Mouse (Mus musculus): ENCODE data around the gene Srr. TPM values are rescaled to one million over a fixed set of nuclear protein-coding genes. Genes with fewer than 3 reads are reported as not detected.

Srr gene
- polyA plus RNA-seq, 1 experiment from 2014 or later: 39.5 TPM

- peak within 1 kb of the TSS; percentile 86 for H3K27ac ChIP-seq (ENCODE audit: low read depth, low read length)
- H3K9ac ChIP-seq (ENCODE audit: low read depth, low read length): peak within 1 kb of the TSS; percentile 91
- peak within 1 kb of the TSS; percentile 59 for H3K4me2 ChIP-seq (ENCODE audit: low read length)
- H3K4me1 ChIP-seq (ENCODE audit: control insufficient read depth, insufficient read depth, low read depth, low read length): peaks cover 23% of the 10 kb centered on the region
- peaks cover 25% of the 10 kb centered on the region for H3K36me3 ChIP-seq (ENCODE audit: control insufficient read depth, insufficient read depth, low read length)
- H3K27me3 ChIP-seq (replicated peaks; ENCODE audit: control insufficient read depth, insufficient read depth, low read length): no peaks in the 10 kb centered on the region
- H3K9me3 ChIP-seq (ENCODE audit: control insufficient read depth, low read length): no peaks in the 10 kb centered on the region
- peak; percentile 83 for ATAC-seq
- WGBS: under 1% methylated on average over 62 of the region's 74 CpGs
- peak within 1 kb of the TSS; percentile 62 for H3K4me3 ChIP-seq (ENCODE audit: low read length)
These were observed 28.7 kb downstream of the Srr start, which contains the start of gene Sgsm2 for GRCm38 (mm10) chr11:74896901-74897677. TSS of gene Sgsm2 (minus strand) at chr11:74897060.

GRCm38 (mm10) chr11:74895980-74896900 lies 29.5 kb downstream of the Srr start:
- Histone ChIP-seq H3K4me2 (ENCODE audit: low read length) (peak overlapping the region; percentile 59), H3K9me3 (ENCODE audit: control insufficient read depth, low read length) (no peaks in the 10 kb centered on the region), H3K36me3 (ENCODE audit: control insufficient read depth, insufficient read depth, low read length) (peaks cover 16% of the 10 kb centered on the region), H3K9ac (ENCODE audit: low read depth, low read length) (peak overlapping the region; percentile 91), H3K27me3 (replicated peaks; ENCODE audit: control insufficient read depth, insufficient read depth, low read length) (no peaks in the 10 kb centered on the region), H3K4me3 (ENCODE audit: low read length) (peak overlapping the region; percentile 62), H3K27ac (ENCODE audit: low read depth, low read length) (peak overlapping the region; percentile 86), H3K4me1 (ENCODE audit: control insufficient read depth, insufficient read depth, low read depth, low read length) (peaks cover 23% of the 10 kb centered on the region)
- ATAC-seq: peak; percentile 50
- under 1% methylated on average over 46 of the region's 55 CpGs for WGBS

- H3K9me3 ChIP-seq (ENCODE audit: control insufficient read depth, low read length): no peaks in the 10 kb centered on the region
- no peak for ATAC-seq
- H3K4me3 ChIP-seq (ENCODE audit: low read length): no peak overlapping the region
- H3K9ac ChIP-seq (ENCODE audit: low read depth, low read length): no peak overlapping the region
- no peaks in the 10 kb centered on the region for H3K27me3 ChIP-seq (replicated peaks; ENCODE audit: control insufficient read depth, insufficient read depth, low read length)
- H3K36me3 ChIP-seq (ENCODE audit: control insufficient read depth, insufficient read depth, low read length): no peaks in the 10 kb centered on the region
- H3K4me1 ChIP-seq (ENCODE audit: control insufficient read depth, insufficient read depth, low read depth, low read length): peaks cover 21% of the 10 kb centered on the region
- 84% methylated on average over 4 of the region's 4 CpGs for WGBS
- no peak overlapping the region for H3K4me2 ChIP-seq (ENCODE audit: low read length)
- no peak overlapping the region for H3K27ac ChIP-seq (ENCODE audit: low read depth, low read length)
These were observed 31.1 kb downstream of the Srr start for GRCm38 (mm10) chr11:74894619-74895018.

- H3K4me3 ChIP-seq (ENCODE audit: low read length): no peak overlapping the region
- no peaks in the 10 kb centered on the region for H3K9me3 ChIP-seq (ENCODE audit: control insufficient read depth, low read length)
- 0 out of 2 replicates have a peak, but pooled peaks cover 2% of the 10 kb centered on the region for H3K36me3 ChIP-seq (ENCODE audit: control insufficient read depth, insufficient read depth, low read length)
- H3K4me2 ChIP-seq (ENCODE audit: low read length): no peak overlapping the region
- whole genome bisulfite sequencing: 83% methylated on average over 10 of the region's 10 CpGs
- H3K27me3 ChIP-seq (replicated peaks; ENCODE audit: control insufficient read depth, insufficient read depth, low read length): no peaks in the 10 kb centered on the region
- H3K9ac ChIP-seq (ENCODE audit: low read depth, low read length): no peak overlapping the region
- H3K4me1 ChIP-seq (ENCODE audit: control insufficient read depth, insufficient read depth, low read depth, low read length): peaks cover 5% of the 10 kb centered on the region; the same call in 1 of the 2 replicates
- peak; percentile 56 for ATAC-seq
- no peak overlapping the region for H3K27ac ChIP-seq (ENCODE audit: low read depth, low read length)
These were observed 42.6 kb downstream of the Srr start for GRCm38 (mm10) chr11:74883098-74883497.

- Histone ChIP-seq H3K9ac (ENCODE audit: low read depth, low read length) (no peak overlapping the region), H3K9me3 (ENCODE audit: control insufficient read depth, low read length) (no peaks in the 10 kb centered on the region), H3K4me2 (ENCODE audit: low read length) (peak overlapping the region; percentile 2; the same call in 1 of the 2 replicates), H3K36me3 (ENCODE audit: control insufficient read depth, insufficient read depth, low read length) (0 out of 2 replicates have a peak, but pooled peaks cover 2% of the 10 kb centered on the region), H3K27ac (ENCODE audit: low read depth, low read length) (peak overlapping the region; percentile 34; the same call in 1 of the 2 replicates), H3K4me1 (ENCODE audit: control insufficient read depth, insufficient read depth, low read depth, low read length) (peaks cover 6% of the 10 kb centered on the region), H3K27me3 (replicated peaks; ENCODE audit: control insufficient read depth, insufficient read depth, low read length) (no peaks in the 10 kb centered on the region), H3K4me3 (ENCODE audit: low read length) (no peak overlapping the region)
- ATAC-seq: peak; percentile 27; the same call in 1 of the 2 replicates
- 55% methylated on average over 14 of the region's 14 CpGs for WGBS
These were observed 43.8 kb downstream of the Srr start for GRCm38 (mm10) chr11:74881979-74882378.

GRCm38 (mm10) chr11:74880999-74881398 lies 44.7 kb downstream of the Srr start:
- H3K4me3 ChIP-seq (ENCODE audit: low read length): no peak overlapping the region
- ATAC-seq: no peak
- H3K4me2 ChIP-seq (ENCODE audit: low read length): no peak overlapping the region
- peaks cover 16% of the 10 kb centered on the region for H3K4me1 ChIP-seq (ENCODE audit: control insufficient read depth, insufficient read depth, low read depth, low read length)
- H3K9ac ChIP-seq (ENCODE audit: low read depth, low read length): no peak overlapping the region
- 88% methylated on average over 9 of the region's 9 CpGs for WGBS
- H3K9me3 ChIP-seq (ENCODE audit: control insufficient read depth, low read length): no peaks in the 10 kb centered on the region
- no peaks in the 10 kb centered on the region for H3K27me3 ChIP-seq (replicated peaks; ENCODE audit: control insufficient read depth, insufficient read depth, low read length)
- no peak overlapping the region for H3K27ac ChIP-seq (ENCODE audit: low read depth, low read length)
- 0 out of 2 replicates have a peak, but pooled peaks cover 2% of the 10 kb centered on the region for H3K36me3 ChIP-seq (ENCODE audit: control insufficient read depth, insufficient read depth, low read length)

- H3K4me2 ChIP-seq (ENCODE audit: low read length): peak overlapping the region; percentile 49
- no peaks in the 10 kb centered on the region for H3K27me3 ChIP-seq (replicated peaks; ENCODE audit: control insufficient read depth, insufficient read depth, low read length)
- H3K36me3 ChIP-seq (ENCODE audit: control insufficient read depth, insufficient read depth, low read length): no peaks in the 10 kb centered on the region; the same call in 1 of the 2 replicates
- H3K4me3 ChIP-seq (ENCODE audit: low read length): peak overlapping the region; percentile 21; the same call in 1 of the 2 replicates
- H3K4me1 ChIP-seq (ENCODE audit: control insufficient read depth, insufficient read depth, low read depth, low read length): peaks cover 12% of the 10 kb centered on the region
- under 1% methylated on average over 9 of the region's 9 CpGs for WGBS
- no peaks in the 10 kb centered on the region for H3K9me3 ChIP-seq (ENCODE audit: control insufficient read depth, low read length)
- H3K9ac ChIP-seq (ENCODE audit: low read depth, low read length): peak overlapping the region; percentile 40; the same call in 1 of the 2 replicates
- peak; percentile 91 for ATAC-seq
- H3K27ac ChIP-seq (ENCODE audit: low read depth, low read length): peak overlapping the region; percentile 79
These were observed 48.9 kb downstream of the Srr start for GRCm38 (mm10) chr11:74876801-74877200.

- no peak for ATAC-seq
- H3K27ac ChIP-seq (ENCODE audit: low read depth, low read length): no peak overlapping the region
- H3K4me2 ChIP-seq (ENCODE audit: low read length): no peak overlapping the region
- H3K9me3 ChIP-seq (ENCODE audit: control insufficient read depth, low read length): no peaks in the 10 kb centered on the region
- H3K4me1 ChIP-seq (ENCODE audit: control insufficient read depth, insufficient read depth, low read depth, low read length): peaks cover 20% of the 10 kb centered on the region
- H3K4me3 ChIP-seq (ENCODE audit: low read length): no peak overlapping the region
- H3K9ac ChIP-seq (ENCODE audit: low read depth, low read length): no peak overlapping the region
- no peaks in the 10 kb centered on the region; the same call in 1 of the 2 replicates for H3K36me3 ChIP-seq (ENCODE audit: control insufficient read depth, insufficient read depth, low read length)
- no peaks in the 10 kb centered on the region for H3K27me3 ChIP-seq (replicated peaks; ENCODE audit: control insufficient read depth, insufficient read depth, low read length)
- WGBS: 72% methylated on average over 3 of the region's 3 CpGs
These were observed 51.1 kb downstream of the Srr start for GRCm38 (mm10) chr11:74874630-74875029.

All from hindbrain, embryonic 16.5 days (tissue).